Mouse (Mus musculus): ENCODE results near the gene Fgf10. TPM values are rescaled to one million over a fixed set of nuclear protein-coding genes. Genes with fewer than 3 reads are reported as not detected.

Fgf10 gene
- total and polyA plus RNA-seq, 3 experiments = not detected

DNA sequence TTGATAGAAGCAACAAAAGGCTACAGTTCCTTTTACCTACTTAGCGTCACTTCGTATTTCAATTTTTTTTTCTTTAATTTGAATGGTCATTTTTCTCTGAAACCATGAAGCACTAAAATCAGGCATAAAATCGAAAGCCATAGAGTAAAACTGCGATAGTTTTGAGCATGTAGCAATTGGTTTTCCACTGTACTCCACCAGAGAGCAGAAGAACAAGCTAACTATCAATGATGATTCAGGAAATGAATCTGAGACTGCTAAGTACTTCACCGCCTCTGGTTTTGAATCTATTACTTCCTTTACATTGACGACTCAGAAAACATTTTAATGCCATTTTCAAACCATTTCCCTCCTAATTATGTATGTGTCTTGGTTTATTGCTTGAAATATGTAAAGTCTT, 150.2 kb downstream of the Fgf10 start:
- H3K79me2 ChIP-seq (ENCODE audit: control insufficient read depth, insufficient read depth, low read length, poor library complexity) = no peaks in the 10 kb centered on the region
- no peaks in the 10 kb centered on the region for H3K9me3 ChIP-seq (replicated peaks; ENCODE audit: insufficient read depth, low read length)
- DNase-seq (ENCODE audit: low read depth, low spot score) = no peak
- H3K4me3 ChIP-seq (ENCODE audit: control insufficient read depth in 1 of 2, insufficient read depth in 1 of 2, low read depth in 2 of 2, low read length in 2 of 2) = no peak overlapping the region
- no peaks in the 10 kb centered on the region for H3K36me3 ChIP-seq (ENCODE audit: control insufficient read depth in 1 of 2, insufficient read depth in 2 of 2, low read length in 2 of 2)
- H3K9ac ChIP-seq (ENCODE audit: control insufficient read depth, low read depth, low read length, poor library complexity, severe bottlenecking) = no peak overlapping the region
- no peaks in the 10 kb centered on the region for H3K27me3 ChIP-seq (ENCODE audit: control insufficient read depth in 1 of 2, insufficient read depth in 2 of 2, low read length in 2 of 2)
- no peak overlapping the region for H3K27ac ChIP-seq (ENCODE audit: control insufficient read depth, low read depth, low read length)
- no peak for TF ChIP-seq ZNF384 (IDR thresholded peaks at IDR 0.05; ENCODE audit: low read depth, low read length)
- no peak for TF ChIP-seq ZKSCAN1 (IDR thresholded peaks at IDR 0.05; ENCODE audit: low read depth, low read length)
- TF ChIP-seq ELF1 (IDR thresholded peaks at IDR 0.05; ENCODE audit: low read depth, low read length) = no peak
- TF ChIP-seq USF1 (IDR thresholded peaks at IDR 0.05; ENCODE audit: low read depth, low read length) = no peak
- TF ChIP-seq SIN3A (IDR thresholded peaks at IDR 0.05; ENCODE audit: low read length) = no peak
- no peak for TF ChIP-seq HCFC1 (IDR thresholded peaks at IDR 0.05; ENCODE audit: low read depth, low read length)
- TF ChIP-seq MXI1 (IDR thresholded peaks at IDR 0.05; ENCODE audit: low read depth, low read length) = no peak
- no peak for TF ChIP-seq RAD21 (IDR thresholded peaks at IDR 0.05; ENCODE audit: low read depth, low read length)
- no peak for TF ChIP-seq MAX (IDR thresholded peaks at IDR 0.05; ENCODE audit: low read length)
- no peak for TF ChIP-seq NRF1 (IDR thresholded peaks at IDR 0.05; ENCODE audit: insufficient read depth, low read depth, low read length, poor library complexity, severe bottlenecking)
- TF ChIP-seq TCF12 (IDR thresholded peaks at IDR 0.05; ENCODE audit: low read depth, low read length) = no peak
- no peak for TF ChIP-seq MAZ (IDR thresholded peaks at IDR 0.05; ENCODE audit: low read depth, low read length)
- TF ChIP-seq MYB (IDR thresholded peaks at IDR 0.05; ENCODE audit: low read depth, low read length) = no peak
- no peak for TF ChIP-seq KAT2A (conservative IDR thresholded peaks at IDR 0.05; ENCODE audit: low read depth, low read length)
- TF ChIP-seq CHD1 (IDR thresholded peaks at IDR 0.05; ENCODE audit: low read depth, low read length) = no peak
- no peaks in the 10 kb centered on the region for H3K4me1 ChIP-seq (ENCODE audit: control insufficient read depth in 1 of 2, insufficient read depth in 2 of 2, low read length in 2 of 2)

DNA sequence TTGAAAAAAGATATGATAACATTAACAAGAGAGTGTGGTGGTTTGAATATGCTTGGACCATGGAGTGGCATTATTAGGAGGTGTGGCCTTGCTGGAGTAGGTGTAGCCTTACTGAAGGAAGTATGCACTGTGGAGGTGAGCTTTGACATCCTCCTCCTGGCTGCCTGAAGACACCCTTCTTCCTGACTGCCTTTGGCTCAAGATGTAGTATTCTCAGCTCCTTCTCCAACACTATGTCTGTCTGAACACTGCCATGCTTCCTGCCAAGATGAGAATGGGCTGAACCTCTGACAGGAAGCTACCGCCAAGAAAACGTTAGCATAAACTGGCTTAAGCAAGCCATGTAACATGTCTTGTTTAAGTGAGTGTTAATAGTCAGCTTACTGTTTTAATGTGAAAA, 153.5 kb downstream of the Fgf10 start:
- no peaks in the 10 kb centered on the region for H3K4me1 ChIP-seq (ENCODE audit: control insufficient read depth in 1 of 2, insufficient read depth in 2 of 2, low read length in 2 of 2)
- no peak overlapping the region for H3K9ac ChIP-seq (ENCODE audit: control insufficient read depth, low read depth, low read length, poor library complexity, severe bottlenecking)
- no peak for DNase-seq (ENCODE audit: low read depth, low spot score)
- H3K79me2 ChIP-seq (ENCODE audit: control insufficient read depth, insufficient read depth, low read length, poor library complexity) = no peaks in the 10 kb centered on the region
- no peak overlapping the region for H3K27ac ChIP-seq (ENCODE audit: control insufficient read depth, low read depth, low read length)
- no peaks in the 10 kb centered on the region; a peak in 1 of 4 replicates for H3K27me3 ChIP-seq (ENCODE audit: control insufficient read depth in 1 of 2, insufficient read depth in 2 of 2, low read length in 2 of 2)
- no peaks in the 10 kb centered on the region for H3K36me3 ChIP-seq (ENCODE audit: control insufficient read depth in 1 of 2, insufficient read depth in 2 of 2, low read length in 2 of 2)
- TF ChIP-seq SMC3 (IDR thresholded peaks at IDR 0.05; ENCODE audit: low read depth, low read length) (no peak), TAL1 (IDR thresholded peaks at IDR 0.05; ENCODE audit: low read length) (no peak), MAZ (IDR thresholded peaks at IDR 0.05; ENCODE audit: low read depth, low read length) (no peak), CHD1 (IDR thresholded peaks at IDR 0.05; ENCODE audit: low read depth, low read length) (no peak), ZMIZ1 (IDR thresholded peaks at IDR 0.05; ENCODE audit: low read depth, low read length) (no peak), E2F4 (IDR thresholded peaks at IDR 0.05; ENCODE audit: borderline replicate concordance, low read depth, low read length) (no peak), TBP (IDR thresholded peaks at IDR 0.05; ENCODE audit: low read depth, low read length) (no peak), ETS1 (IDR thresholded peaks at IDR 0.05; ENCODE audit: low read depth, low read length) (no peak), MYB (IDR thresholded peaks at IDR 0.05; ENCODE audit: low read depth, low read length) (no peak), ELF1 (IDR thresholded peaks at IDR 0.05; ENCODE audit: low read depth, low read length) (no peak), BHLHE40 (IDR thresholded peaks at IDR 0.05; ENCODE audit: borderline replicate concordance, low read depth, low read length) (no peak), POLR2AphosphoS5 (IDR thresholded peaks at IDR 0.05; ENCODE audit: borderline replicate concordance, low read depth, low read length) (no peak), EP300 (IDR thresholded peaks at IDR 0.05; ENCODE audit: low read depth in 1 of 2, low read length in 2 of 2) (no peak), POLR2AphosphoS2 (IDR thresholded peaks at IDR 0.05; ENCODE audit: low read length) (no peak), MXI1 (IDR thresholded peaks at IDR 0.05; ENCODE audit: low read depth, low read length) (no peak), KAT2A (conservative IDR thresholded peaks at IDR 0.05; ENCODE audit: low read depth, low read length) (no peak), MAX (IDR thresholded peaks at IDR 0.05; ENCODE audit: low read length) (no peak), HCFC1 (IDR thresholded peaks at IDR 0.05; ENCODE audit: low read depth, low read length) (no peak)
- H3K4me3 ChIP-seq (ENCODE audit: control insufficient read depth in 1 of 2, insufficient read depth in 1 of 2, low read depth in 2 of 2, low read length in 2 of 2) = no peak overlapping the region
- no peaks in the 10 kb centered on the region for H3K9me3 ChIP-seq (replicated peaks; ENCODE audit: insufficient read depth, low read length)
